Mouse (Mus musculus): ENCODE data around the gene Trappc6a.

- TF ChIP-seq POLR2A (IDR thresholded peaks at IDR 0.05; ENCODE audit: control insufficient read depth, low read depth, low read length) (no peak), CTCF (IDR thresholded peaks at IDR 0.05; ENCODE audit: control insufficient read depth, insufficient read depth, insufficient replicate concordance, low read depth, low read length) (no peak)
Observed at GRCm38 (mm10) chr7:19508924-19509568, 851 bp downstream of the Trappc6a start.
